Mouse (Mus musculus): Measurements from ENCODE around the gene Ipmk. TPM values are rescaled to one million over a fixed set of nuclear protein-coding genes. Genes with fewer than 3 reads are reported as not detected.
"Not testable (repeated sequence)": the region's sequence is repeated elsewhere in the genome, so short reads cannot be mapped to it uniquely, and the experiment has no call there.

The Ipmk gene
- polyA plus RNA-seq, 1 experiment from 2014 or later = 18.8 TPM

- peaks cover 15% of the 10 kb centered on the region for H3K4me1 ChIP-seq (replicated peaks; ENCODE audit: control insufficient read depth, insufficient read depth, low read length)
- H3K9ac ChIP-seq (replicated peaks; ENCODE audit: low read depth, low read length) = no peak overlapping the region
- H3K36me3 ChIP-seq (ENCODE audit: control insufficient read depth, insufficient read depth) = no peaks in the 10 kb centered on the region
- no peak overlapping the region for H3K4me2 ChIP-seq (ENCODE audit: low read length)
- 36% methylated on average over 10 of the region's 10 CpGs for WGBS
- 0 out of 2 replicates have a peak, but pooled peaks have one; percentile 1 for ATAC-seq
- H3K27ac ChIP-seq (ENCODE audit: low read length) = peak overlapping the region; percentile 60
- H3K9me3 ChIP-seq (ENCODE audit: control insufficient read depth, low read length) = no peaks in the 10 kb centered on the region
- no peak overlapping the region for H3K4me3 ChIP-seq (replicated peaks; ENCODE audit: low read length)
- H3K27me3 ChIP-seq (replicated peaks; ENCODE audit: control insufficient read depth, insufficient read depth, low read length) = no peaks in the 10 kb centered on the region
These were observed 79.8 kb downstream of the Ipmk start for GRCm38 (mm10) chr10:71427381-71427780.

- H3K36me3 ChIP-seq (ENCODE audit: control insufficient read depth, insufficient read depth) = no peaks in the 10 kb centered on the region
- no peak for ATAC-seq
- no peaks in the 10 kb centered on the region for H3K27me3 ChIP-seq (replicated peaks; ENCODE audit: control insufficient read depth, insufficient read depth, low read length)
- H3K4me3 ChIP-seq (replicated peaks; ENCODE audit: low read length) = no peak overlapping the region
- no peak overlapping the region for H3K9ac ChIP-seq (replicated peaks; ENCODE audit: low read depth, low read length)
- H3K4me1 ChIP-seq (replicated peaks; ENCODE audit: control insufficient read depth, insufficient read depth, low read length) = peaks cover 15% of the 10 kb centered on the region
- no peak overlapping the region for H3K27ac ChIP-seq (ENCODE audit: low read length)
- 62% methylated on average over 13 of the region's 13 CpGs for WGBS
- no peak overlapping the region for H3K4me2 ChIP-seq (ENCODE audit: low read length)
- H3K9me3 ChIP-seq (ENCODE audit: control insufficient read depth, low read length) = no peaks in the 10 kb centered on the region
These were observed 80.8 kb downstream of the Ipmk start for GRCm38 (mm10) chr10:71428246-71428864.

GRCm38 (mm10) chr10:71430661-71431060 lies 83.1 kb downstream of the Ipmk start:
- Histone ChIP-seq H3K27me3 (replicated peaks; ENCODE audit: control insufficient read depth, insufficient read depth, low read length) (no peaks in the 10 kb centered on the region), H3K36me3 (ENCODE audit: control insufficient read depth, insufficient read depth) (no peaks in the 10 kb centered on the region), H3K9ac (replicated peaks; ENCODE audit: low read depth, low read length) (no peak overlapping the region), H3K4me1 (replicated peaks; ENCODE audit: control insufficient read depth, insufficient read depth, low read length) (peaks cover 15% of the 10 kb centered on the region), H3K4me2 (ENCODE audit: low read length) (no peak overlapping the region), H3K9me3 (ENCODE audit: control insufficient read depth, low read length) (no peaks in the 10 kb centered on the region), H3K4me3 (replicated peaks; ENCODE audit: low read length) (no peak overlapping the region), H3K27ac (ENCODE audit: low read length) (no peak overlapping the region)
- ATAC-seq = no peak
- WGBS = 92% methylated on average over 6 of the region's 6 CpGs

- no peaks in the 10 kb centered on the region for H3K36me3 ChIP-seq (ENCODE audit: control insufficient read depth, insufficient read depth)
- no peak overlapping the region for H3K9ac ChIP-seq (replicated peaks; ENCODE audit: low read depth, low read length)
- no peak overlapping the region for H3K4me3 ChIP-seq (replicated peaks; ENCODE audit: low read length)
- H3K27me3 ChIP-seq (replicated peaks; ENCODE audit: control insufficient read depth, insufficient read depth, low read length) = no peaks in the 10 kb centered on the region
- no peaks in the 10 kb centered on the region for H3K4me1 ChIP-seq (replicated peaks; ENCODE audit: control insufficient read depth, insufficient read depth, low read length)
- H3K27ac ChIP-seq (ENCODE audit: low read length) = no peak overlapping the region
- no peak for ATAC-seq
- no peaks in the 10 kb centered on the region for H3K9me3 ChIP-seq (ENCODE audit: control insufficient read depth, low read length)
- no peak overlapping the region for H3K4me2 ChIP-seq (ENCODE audit: low read length)
These were observed 95.5 kb downstream of the Ipmk start for GRCm38 (mm10) chr10:71443086-71443485.

GRCm38 (mm10) chr10:71447661-71448060 lies 100.1 kb downstream of the Ipmk start:
- 76% methylated on average over 8 of the region's 8 CpGs for WGBS
- no peak for ATAC-seq

GRCm38 (mm10) chr10:71448284-71448683 lies 100.7 kb downstream of the Ipmk start:
- Histone ChIP-seq H3K4me1 (replicated peaks; ENCODE audit: control insufficient read depth, insufficient read depth, low read length) (no peaks in the 10 kb centered on the region), H3K27me3 (replicated peaks; ENCODE audit: control insufficient read depth, insufficient read depth, low read length) (no peaks in the 10 kb centered on the region), H3K9ac (replicated peaks; ENCODE audit: low read depth, low read length) (no peak overlapping the region), H3K27ac (ENCODE audit: low read length) (no peak overlapping the region), H3K36me3 (ENCODE audit: control insufficient read depth, insufficient read depth) (no peaks in the 10 kb centered on the region), H3K9me3 (ENCODE audit: control insufficient read depth, low read length) (no peaks in the 10 kb centered on the region), H3K4me2 (ENCODE audit: low read length) (no peak overlapping the region), H3K4me3 (replicated peaks; ENCODE audit: low read length) (no peak overlapping the region)
- 53% methylated on average over 5 of the region's 5 CpGs for WGBS
- ATAC-seq = no peak

More at GRCm38 (mm10) chr10:71447661-71448060, 100.1 kb downstream of the Ipmk start:
- H3K27ac ChIP-seq (ENCODE audit: low read length) = no peak overlapping the region
- H3K4me2 ChIP-seq (ENCODE audit: low read length) = no peak overlapping the region
- no peaks in the 10 kb centered on the region for H3K36me3 ChIP-seq (ENCODE audit: control insufficient read depth, insufficient read depth)
- no peaks in the 10 kb centered on the region for H3K4me1 ChIP-seq (replicated peaks; ENCODE audit: control insufficient read depth, insufficient read depth, low read length)
- H3K4me3 ChIP-seq (replicated peaks; ENCODE audit: low read length) = no peak overlapping the region
- H3K9me3 ChIP-seq (ENCODE audit: control insufficient read depth, low read length) = no peaks in the 10 kb centered on the region
- no peaks in the 10 kb centered on the region for H3K27me3 ChIP-seq (replicated peaks; ENCODE audit: control insufficient read depth, insufficient read depth, low read length)
- H3K9ac ChIP-seq (replicated peaks; ENCODE audit: low read depth, low read length) = no peak overlapping the region

- ATAC-seq = no peak
- no peak overlapping the region for H3K4me3 ChIP-seq (replicated peaks; ENCODE audit: low read length)
- H3K36me3 ChIP-seq (ENCODE audit: control insufficient read depth, insufficient read depth) = no peaks in the 10 kb centered on the region
- no peak overlapping the region for H3K27ac ChIP-seq (ENCODE audit: low read length)
- H3K4me1 ChIP-seq (replicated peaks; ENCODE audit: control insufficient read depth, insufficient read depth, low read length) = no peaks in the 10 kb centered on the region
- H3K4me2 ChIP-seq (ENCODE audit: low read length) = no peak overlapping the region
- no peak overlapping the region for H3K9ac ChIP-seq (replicated peaks; ENCODE audit: low read depth, low read length)
- H3K9me3 ChIP-seq (ENCODE audit: control insufficient read depth, low read length) = no peaks in the 10 kb centered on the region
- no peaks in the 10 kb centered on the region for H3K27me3 ChIP-seq (replicated peaks; ENCODE audit: control insufficient read depth, insufficient read depth, low read length)
- WGBS = 59% methylated on average over 3 of the region's 3 CpGs
These were observed 107.8 kb downstream of the Ipmk start for GRCm38 (mm10) chr10:71455355-71455754.

- 93% methylated on average over 13 of the region's 13 CpGs for WGBS
- H3K9ac ChIP-seq (replicated peaks; ENCODE audit: low read depth, low read length); H3K9me3 ChIP-seq (ENCODE audit: control insufficient read depth, low read length); ATAC-seq; H3K27ac ChIP-seq (ENCODE audit: low read length); H3K27me3 ChIP-seq (replicated peaks; ENCODE audit: control insufficient read depth, insufficient read depth, low read length); H3K36me3 ChIP-seq (ENCODE audit: control insufficient read depth, insufficient read depth); H3K4me1 ChIP-seq (replicated peaks; ENCODE audit: control insufficient read depth, insufficient read depth, low read length); H3K4me3 ChIP-seq (replicated peaks; ENCODE audit: low read length); H3K4me2 ChIP-seq (ENCODE audit: low read length): not testable (repeated sequence)
These were observed 114.8 kb downstream of the Ipmk start for GRCm38 (mm10) chr10:71462371-71462770.

GRCm38 (mm10) chr10:71464417-71464816 lies 116.9 kb downstream of the Ipmk start:
- H3K9me3 ChIP-seq (ENCODE audit: control insufficient read depth, low read length) = no peaks in the 10 kb centered on the region
- no peaks in the 10 kb centered on the region for H3K36me3 ChIP-seq (ENCODE audit: control insufficient read depth, insufficient read depth)
- 96% methylated on average over 6 of the region's 6 CpGs for WGBS
- peaks cover under 1% of the 10 kb centered on the region for H3K4me1 ChIP-seq (replicated peaks; ENCODE audit: control insufficient read depth, insufficient read depth, low read length)
- no peak overlapping the region for H3K4me3 ChIP-seq (replicated peaks; ENCODE audit: low read length)
- H3K27ac ChIP-seq (ENCODE audit: low read length) = no peak overlapping the region
- H3K27me3 ChIP-seq (replicated peaks; ENCODE audit: control insufficient read depth, insufficient read depth, low read length) = no peaks in the 10 kb centered on the region
- ATAC-seq = no peak
- no peak overlapping the region for H3K9ac ChIP-seq (replicated peaks; ENCODE audit: low read depth, low read length)
- no peak overlapping the region for H3K4me2 ChIP-seq (ENCODE audit: low read length)

GRCm38 (mm10) chr10:71468315-71468714 lies 120.8 kb downstream of the Ipmk start:
- H3K9me3 ChIP-seq (ENCODE audit: control insufficient read depth, low read length) = no peaks in the 10 kb centered on the region
- no peak overlapping the region for H3K4me3 ChIP-seq (replicated peaks; ENCODE audit: low read length)
- H3K36me3 ChIP-seq (ENCODE audit: control insufficient read depth, insufficient read depth) = no peaks in the 10 kb centered on the region
- WGBS = 96% methylated on average over 3 of the region's 3 CpGs
- H3K9ac ChIP-seq (replicated peaks; ENCODE audit: low read depth, low read length) = no peak overlapping the region
- no peak overlapping the region for H3K4me2 ChIP-seq (ENCODE audit: low read length)
- no peaks in the 10 kb centered on the region for H3K27me3 ChIP-seq (replicated peaks; ENCODE audit: control insufficient read depth, insufficient read depth, low read length)
- H3K27ac ChIP-seq (ENCODE audit: low read length) = no peak overlapping the region
- ATAC-seq = no peak
- H3K4me1 ChIP-seq (replicated peaks; ENCODE audit: control insufficient read depth, insufficient read depth, low read length) = peaks cover 9% of the 10 kb centered on the region
